Mouse (Mus musculus): ENCODE data around the gene Wdr34.

Wdr34 gene

DNA sequence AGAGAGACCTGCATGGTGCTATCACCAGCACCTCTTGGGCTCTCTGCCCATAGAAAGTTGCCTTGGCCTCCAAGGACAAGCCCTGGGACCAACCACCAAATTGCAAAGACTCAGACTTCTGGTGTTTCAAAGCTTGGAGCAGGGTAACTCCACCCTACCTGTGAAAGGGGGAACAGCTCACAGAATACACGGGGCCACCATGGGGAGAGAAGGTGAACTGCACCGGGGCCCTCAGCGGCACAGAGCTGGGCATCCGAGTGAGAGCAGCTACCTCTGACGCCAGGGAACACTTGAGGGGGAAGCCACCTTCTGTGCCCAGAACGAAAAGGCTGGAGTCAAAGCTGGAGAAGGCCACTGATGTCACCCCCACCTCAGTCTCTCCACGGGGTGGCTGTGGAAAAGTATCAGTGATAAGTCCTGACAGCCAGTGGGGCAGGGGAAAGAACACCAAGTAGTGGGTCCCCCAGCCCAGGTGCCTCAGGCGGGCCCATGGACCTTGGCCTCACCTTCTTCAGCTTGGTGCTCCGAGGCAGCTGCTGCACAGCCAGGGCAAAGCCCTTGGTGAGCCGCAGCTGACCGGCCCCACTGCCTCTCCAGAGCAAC lies 16.3 kb downstream of the Wdr34 start:
- peak; percentile 20 for DNase-seq (ENCODE audit: low spot score in 2 of 2)

DNA sequence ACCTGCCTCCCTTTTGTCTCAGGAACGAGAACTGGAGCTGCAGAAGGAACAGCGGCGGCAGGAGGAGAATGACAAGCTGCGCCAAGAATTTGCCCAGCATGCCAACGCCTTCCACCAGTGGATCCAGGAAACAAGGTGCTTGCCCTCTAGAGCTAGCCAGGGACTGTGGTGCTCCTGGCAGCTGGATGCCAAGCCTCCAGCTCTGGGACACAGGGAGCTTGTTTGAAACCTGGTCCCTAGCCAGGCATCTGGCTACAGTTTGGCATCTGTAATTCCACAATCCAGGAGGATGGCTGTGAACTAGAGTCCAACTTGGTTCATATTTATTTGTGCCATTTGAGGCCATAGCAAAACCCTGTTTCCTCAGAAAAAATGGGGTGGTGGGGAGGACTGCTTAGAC lies 21.7 kb downstream of the Wdr34 start:
- DNase-seq (ENCODE audit: low spot score in 2 of 2) = no peak

DNA sequence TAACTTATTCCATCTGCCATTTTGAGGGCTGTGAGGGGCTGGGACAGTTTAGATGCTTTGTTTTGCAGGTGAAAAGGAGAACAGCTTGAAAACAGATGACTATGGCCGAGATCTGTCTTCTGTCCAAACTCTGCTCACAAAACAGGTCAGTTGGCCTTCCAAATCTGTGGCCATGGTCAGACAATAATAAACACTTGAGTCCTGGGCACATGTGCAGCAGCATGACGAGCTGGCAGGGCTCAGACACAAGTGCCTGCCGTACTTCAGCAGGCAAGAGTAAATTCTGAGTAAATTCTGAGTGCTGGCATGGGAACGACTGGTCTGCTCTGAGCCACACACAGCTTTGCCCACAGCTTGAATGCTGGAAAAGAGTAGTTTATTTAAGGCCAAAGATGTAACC lies 23.2 kb downstream of the Wdr34 start:
- DNase-seq (ENCODE audit: low spot score in 2 of 2) = no peak

GRCm38 (mm10) chr2:30014326-30014966 lies 34.2 kb downstream of the Wdr34 start:
- no peak for DNase-seq (ENCODE audit: low spot score in 2 of 2)

DNA sequence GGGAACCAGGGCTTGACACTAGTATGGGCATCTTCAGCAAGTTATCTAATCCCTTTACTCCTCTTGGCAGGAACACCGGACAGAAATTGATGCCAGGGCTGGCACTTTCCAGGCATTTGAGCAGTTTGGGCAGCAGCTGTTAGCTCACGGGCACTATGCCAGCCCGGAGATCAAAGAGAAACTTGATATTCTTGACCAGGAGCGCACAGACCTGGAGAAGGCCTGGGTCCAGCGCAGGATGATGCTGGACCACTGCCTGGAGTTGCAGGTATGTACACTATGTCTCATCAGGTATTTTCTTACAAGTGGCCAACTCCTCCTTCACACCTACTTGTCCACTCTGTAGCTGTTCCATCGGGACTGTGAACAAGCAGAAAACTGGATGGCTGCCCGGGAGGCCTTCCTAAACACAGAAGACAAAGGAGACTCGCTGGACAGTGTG lies 37.8 kb downstream of the Wdr34 start:
- DNase-seq (ENCODE audit: low spot score in 2 of 2) = peak; percentile 30 to 49

- no peak for DNase-seq (ENCODE audit: low spot score in 2 of 2)
These were observed 39.6 kb downstream of the Wdr34 start for GRCm38 (mm10) chr2:30009101-30009500.

GRCm38 (mm10) chr2:29991962-29992361 lies 56.7 kb downstream of the Wdr34 start:
- no peak for DNase-seq (ENCODE audit: low spot score in 2 of 2)
